Mouse (Mus musculus) ES-E14 (cell line): ENCODE results near the gene Chrm3.

Experiments
- CHD2 ChIP-seq: IDR thresholded peaks from 2 replicates; pipeline ENCODE4 v1.6.1; 2014; ENCODE audit warnings: mild to moderate bottlenecking, low read depth, low read length, inconsistent platforms
- HCFC1 ChIP-seq: IDR thresholded peaks from 2 replicates; pipeline ENCODE4 v1.6.1; 2012; ENCODE audit warnings: low read length, inconsistent platforms, borderline replicate concordance; ENCODE audit not compliant: insufficient read depth
- MAFK ChIP-seq: IDR thresholded peaks from 2 replicates; pipeline ENCODE4 v1.6.1; 2014; ENCODE audit warnings: mild to moderate bottlenecking, low read depth, low read length, inconsistent platforms; ENCODE audit not compliant: insufficient read depth

DNA sequence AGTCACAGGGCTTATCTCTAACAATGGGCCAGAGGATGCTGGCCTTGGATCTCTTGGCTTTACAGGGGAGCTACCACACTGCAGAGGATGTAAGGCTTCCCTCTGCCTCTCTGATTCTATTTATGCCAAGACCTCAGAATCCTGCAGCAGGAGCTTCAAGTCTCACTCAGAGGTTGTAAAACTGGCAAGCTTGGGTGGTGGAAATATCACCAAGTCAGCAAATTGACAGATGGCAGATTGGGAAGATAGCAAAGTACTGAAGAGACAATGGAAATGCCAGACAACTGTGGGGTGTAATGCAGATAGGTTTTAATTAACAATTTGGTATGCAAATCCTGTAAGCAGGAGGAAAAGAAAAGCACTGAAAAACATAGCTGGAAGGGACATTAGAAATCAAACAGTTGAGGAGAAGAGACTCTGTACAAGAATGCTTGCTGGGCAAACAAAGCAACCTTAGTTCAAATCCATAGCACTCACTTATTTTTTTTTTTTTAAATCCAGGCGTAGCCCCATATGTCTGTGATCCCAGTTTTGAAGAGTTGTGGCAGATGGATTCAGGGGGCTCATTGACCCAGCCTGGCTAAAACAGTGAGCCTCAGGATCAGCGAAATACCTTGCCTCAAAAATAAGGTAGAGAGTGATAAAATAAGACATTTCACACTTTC lies 362.9 kb downstream of the Chrm3 start:
- TF ChIP-seq MAFK (0 out of 2 replicates have a peak, but pooled peaks have one; percentile 13), CHD2 (no peak), HCFC1 (no peak)
